Mouse (Mus musculus): Measurements from ENCODE around the gene Lrrc36.

Lrrc36 gene

GRCm38 (mm10) chr8:105431743-105432515, 18.6 kb downstream of the Lrrc36 start:
- DNase-seq (ENCODE audit: low read depth, low spot score): peak; percentile 72

- DNase-seq (ENCODE audit: low read depth, low spot score): no peak
Observed at GRCm38 (mm10) chr8:105433021-105433420, 19.6 kb downstream of the Lrrc36 start.

- DNase-seq (ENCODE audit: low read depth, low spot score): peak; percentile 23
Observed at GRCm38 (mm10) chr8:105433511-105433910, 20.1 kb downstream of the Lrrc36 start.

- no peak for DNase-seq (ENCODE audit: low read depth, low spot score)
Observed at GRCm38 (mm10) chr8:105434136-105434535, 20.8 kb downstream of the Lrrc36 start.

- DNase-seq (ENCODE audit: low read depth, low spot score): no peak
Observed at GRCm38 (mm10) chr8:105436218-105436617, 22.8 kb downstream of the Lrrc36 start.

- no peak for DNase-seq (ENCODE audit: low read depth, low spot score)
Observed at GRCm38 (mm10) chr8:105437078-105437748, 23.8 kb downstream of the Lrrc36 start.

GRCm38 (mm10) chr8:105438865-105439264, 25.5 kb downstream of the Lrrc36 start:
- peak; percentile 93 for DNase-seq (ENCODE audit: low read depth, low spot score)

- peak; percentile 90 for DNase-seq (ENCODE audit: low read depth, low spot score)
Observed at GRCm38 (mm10) chr8:105441433-105441832, 28.1 kb downstream of the Lrrc36 start.

- no peak for DNase-seq (ENCODE audit: low read depth, low spot score)
Observed at GRCm38 (mm10) chr8:105442661-105443060, 29.3 kb downstream of the Lrrc36 start.

- DNase-seq (ENCODE audit: low read depth, low spot score): peak; percentile 55
Observed at GRCm38 (mm10) chr8:105445296-105446126, 32.1 kb downstream of the Lrrc36 start.

- DNase-seq (ENCODE audit: low read depth, low spot score): no peak
Observed at GRCm38 (mm10) chr8:105446127-105446552, 32.8 kb downstream of the Lrrc36 start.

GRCm38 (mm10) chr8:105448188-105448587, 34.8 kb downstream of the Lrrc36 start:
- DNase-seq (ENCODE audit: low read depth, low spot score): no peak

- no peak for DNase-seq (ENCODE audit: low read depth, low spot score)
Observed at GRCm38 (mm10) chr8:105448596-105448995, 35.2 kb downstream of the Lrrc36 start.

- DNase-seq (ENCODE audit: low read depth, low spot score): no peak
Observed at GRCm38 (mm10) chr8:105450977-105451376, 37.6 kb downstream of the Lrrc36 start.

GRCm38 (mm10) chr8:105451903-105452603, 38.7 kb downstream of the Lrrc36 start:
- DNase-seq (ENCODE audit: low read depth, low spot score): no peak

- no peak for DNase-seq (ENCODE audit: low read depth, low spot score)
Observed at GRCm38 (mm10) chr8:105453296-105453695, 39.9 kb downstream of the Lrrc36 start.

GRCm38 (mm10) chr8:105454088-105454487, 40.7 kb downstream of the Lrrc36 start:
- DNase-seq (ENCODE audit: low read depth, low spot score): no peak

- DNase-seq (ENCODE audit: low read depth, low spot score): no peak
Observed at GRCm38 (mm10) chr8:105455218-105455617, 41.8 kb downstream of the Lrrc36 start.

GRCm38 (mm10) chr8:105461085-105461803, 47.9 kb downstream of the Lrrc36 start:
- DNase-seq (ENCODE audit: low read depth, low spot score): no peak

- no peak for DNase-seq (ENCODE audit: low read depth, low spot score)
Observed at GRCm38 (mm10) chr8:105464595-105464994, 51.2 kb downstream of the Lrrc36 start.

GRCm38 (mm10) chr8:105466246-105466645, 52.9 kb downstream of the Lrrc36 start:
- no peak for DNase-seq (ENCODE audit: low read depth, low spot score)
